Mouse (Mus musculus): Measurements from ENCODE around the gene Nfib. TPM values are rescaled to one million over a fixed set of nuclear protein-coding genes. Genes with fewer than 3 reads are reported as not detected.

The Nfib gene
- polyA plus RNA-seq, 1 experiment from 2014 or later, result 27.3 TPM

GRCm38 (mm10) chr4:82383991-82384731, 321.4 kb downstream of the Nfib start:
- no peak for TF ChIP-seq CTCF (IDR thresholded peaks at IDR 0.05)
- POLR2A ChIA-PET, result no interaction called here
- no peaks in the 10 kb centered on the region for H3K27me3 ChIP-seq
- DNase-seq (ENCODE audit: low read depth, low spot score) (no peak), ATAC-seq (no peak)
- in situ Hi-C loops (cut with MboI; ENCODE audit: low pct_unique_long_range_greater_than_20kb), result no loop called here
- CTCF ChIA-PET, result no interaction called here

- CTCF ChIA-PET, result no interaction called here
- DNase-seq (ENCODE audit: low read depth, low spot score) (no peak), ATAC-seq (no peak)
- in situ Hi-C loops (cut with MboI; ENCODE audit: low pct_unique_long_range_greater_than_20kb), result no loop called here
- POLR2A ChIA-PET, result no interaction called here
- no peak for TF ChIP-seq CTCF (IDR thresholded peaks at IDR 0.05)
- no peaks in the 10 kb centered on the region for H3K27me3 ChIP-seq
Observed at GRCm38 (mm10) chr4:82383346-82383745, 322.2 kb downstream of the Nfib start.

- in situ Hi-C loops (cut with MboI; ENCODE audit: low pct_unique_long_range_greater_than_20kb), result no loop called here
- DNase-seq (ENCODE audit: low read depth, low spot score) (no peak), ATAC-seq (no peak)
- POLR2A ChIA-PET, result interaction anchor here (0.6 to 2.0 kb wide), 2 partner anchors 12 to 230 kb away, joined by 4 to 5 read pairs; no protein-coding TSS in a partner anchor
- H3K27me3 ChIP-seq, result no peaks in the 10 kb centered on the region
- CTCF ChIA-PET, result no interaction called here
- no peak for TF ChIP-seq CTCF (IDR thresholded peaks at IDR 0.05)
Observed at GRCm38 (mm10) chr4:82381786-82382185, 323.8 kb downstream of the Nfib start.

- ChIA-PET CTCF (interaction anchor here (1.1 kb wide), 1 partner anchor 20 kb away, joined by 3 read pairs; no protein-coding TSS in a partner anchor), POLR2A (interaction anchor here (2.0 kb wide), 1 partner anchor 13 kb away, joined by 5 read pairs; no protein-coding TSS in a partner anchor)
- no peaks in the 10 kb centered on the region for H3K27me3 ChIP-seq
- no peak for DNase-seq (ENCODE audit: low read depth, low spot score)
- ATAC-seq, result no peak
- TF ChIP-seq CTCF (IDR thresholded peaks at IDR 0.05), result no peak
- in situ Hi-C loops (cut with MboI; ENCODE audit: low pct_unique_long_range_greater_than_20kb), result no loop called here
Observed at GRCm38 (mm10) chr4:82380578-82380977, 325.0 kb downstream of the Nfib start.

GRCm38 (mm10) chr4:82378050-82378449, 327.5 kb downstream of the Nfib start:
- no peak for TF ChIP-seq CTCF (IDR thresholded peaks at IDR 0.05)
- DNase-seq (ENCODE audit: low read depth, low spot score) (no peak), ATAC-seq (no peak)
- ChIA-PET CTCF (no interaction called here), POLR2A (no interaction called here)
- H3K27me3 ChIP-seq, result no peaks in the 10 kb centered on the region
- in situ Hi-C loops (cut with MboI; ENCODE audit: low pct_unique_long_range_greater_than_20kb), result no loop called here

DNA sequence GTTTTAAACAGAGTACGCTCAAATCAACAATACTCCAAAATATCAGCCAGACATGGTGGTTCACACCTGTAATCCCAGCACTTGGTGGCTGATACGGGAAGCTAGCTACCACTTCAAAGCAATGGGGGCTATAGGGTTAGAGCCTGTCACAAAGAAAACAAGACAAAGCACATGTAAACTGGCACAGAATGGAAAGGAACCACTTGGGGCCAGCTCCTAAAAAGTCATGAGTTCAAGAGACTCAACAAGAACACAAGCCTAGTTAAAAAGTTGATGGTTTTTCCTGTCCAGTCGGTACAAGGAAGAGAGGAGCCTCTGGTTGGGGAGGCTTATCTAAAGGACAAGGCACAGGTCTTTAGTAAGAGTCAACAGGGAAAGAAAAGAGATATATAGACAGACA, 327.9 kb downstream of the Nfib start:
- in situ Hi-C loops (cut with MboI; ENCODE audit: low pct_unique_long_range_greater_than_20kb), result no loop called here
- CTCF ChIA-PET, result no interaction called here
- POLR2A ChIA-PET, result no interaction called here
- no peak for DNase-seq (ENCODE audit: low read depth, low spot score)
- no peak for ATAC-seq
- no peak for TF ChIP-seq CTCF (IDR thresholded peaks at IDR 0.05)
- H3K27me3 ChIP-seq, result no peaks in the 10 kb centered on the region

DNA sequence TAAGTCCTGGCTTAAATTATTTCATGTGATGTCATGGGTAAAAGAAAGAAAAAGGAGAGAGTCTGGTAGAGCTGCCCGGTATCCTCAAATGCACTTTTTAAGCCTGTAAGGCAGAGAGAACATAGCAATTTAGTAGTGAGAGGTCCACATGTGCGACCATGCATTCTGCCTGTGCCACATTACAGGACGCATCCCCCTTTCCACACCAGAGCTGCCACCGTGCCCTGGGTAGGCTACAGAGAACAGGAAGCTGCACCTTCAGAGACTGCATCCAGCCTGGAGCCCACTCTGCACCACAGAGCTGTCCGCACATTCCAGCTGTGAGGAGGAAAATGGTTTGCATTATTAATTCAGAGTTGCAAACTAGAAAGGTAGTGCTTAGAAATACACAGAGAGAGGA, 331.0 kb downstream of the Nfib start:
- no peaks in the 10 kb centered on the region for H3K27me3 ChIP-seq
- in situ Hi-C loops (cut with MboI; ENCODE audit: low pct_unique_long_range_greater_than_20kb), result no loop called here
- ChIA-PET CTCF (no interaction called here), POLR2A (no interaction called here)
- DNase-seq (ENCODE audit: low read depth, low spot score), result no peak
- TF ChIP-seq CTCF (IDR thresholded peaks at IDR 0.05), result no peak
- ATAC-seq, result no peak

DNA sequence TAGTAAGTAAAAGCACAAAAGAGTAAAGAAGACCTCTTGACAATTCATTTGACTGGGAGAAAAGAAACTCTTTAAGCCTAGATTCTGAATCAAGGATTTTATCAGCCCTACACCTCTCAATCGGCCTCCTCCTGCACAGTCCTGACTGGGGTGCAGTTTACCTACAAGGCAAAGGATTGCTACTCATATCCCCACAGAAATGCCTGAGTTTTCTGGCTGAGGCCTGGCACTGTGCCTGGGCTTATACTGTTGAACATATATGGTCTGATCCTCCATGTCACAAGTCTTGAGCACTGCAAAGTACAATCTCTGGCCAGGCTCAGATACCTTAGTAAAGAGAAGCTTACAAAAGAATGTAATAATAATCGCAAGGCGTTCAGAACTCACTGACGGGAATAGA, 333.3 kb downstream of the Nfib start:
- no peak for DNase-seq (ENCODE audit: low read depth, low spot score)
- TF ChIP-seq CTCF (IDR thresholded peaks at IDR 0.05), result no peak
- in situ Hi-C loops (cut with MboI; ENCODE audit: low pct_unique_long_range_greater_than_20kb), result no loop called here
- no peaks in the 10 kb centered on the region for H3K27me3 ChIP-seq
- ATAC-seq, result no peak
- ChIA-PET CTCF (no interaction called here), POLR2A (interaction anchor here (0.7 kb wide), 1 partner anchor 123 kb away, joined by 3 read pairs; no protein-coding TSS in a partner anchor)

DNA sequence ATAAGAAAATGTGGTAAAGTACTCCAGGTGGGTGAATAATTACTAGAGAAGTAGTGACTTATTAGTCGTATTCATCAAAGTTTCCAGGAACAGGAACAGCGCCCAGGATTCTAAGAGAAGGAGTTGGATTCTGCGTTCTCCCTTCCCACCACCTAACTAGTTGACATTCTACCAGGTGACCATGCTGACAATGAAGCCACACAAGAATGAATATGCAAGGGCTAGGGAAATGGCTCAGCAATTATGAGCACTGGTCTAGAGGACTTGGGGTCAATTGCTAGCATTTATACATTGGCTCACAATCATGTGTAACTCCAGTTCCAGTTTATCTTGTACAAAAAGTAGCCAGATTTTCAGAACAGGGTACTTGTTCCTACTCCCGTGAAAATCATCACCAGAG, 334.1 kb downstream of the Nfib start:
- in situ Hi-C loops (cut with MboI; ENCODE audit: low pct_unique_long_range_greater_than_20kb), result no loop called here
- POLR2A ChIA-PET, result no interaction called here
- no peak for TF ChIP-seq CTCF (IDR thresholded peaks at IDR 0.05)
- ATAC-seq (no peak), DNase-seq (ENCODE audit: low read depth, low spot score) (no peak)
- H3K27me3 ChIP-seq, result no peaks in the 10 kb centered on the region
- CTCF ChIA-PET, result no interaction called here

- POLR2A ChIA-PET, result interaction anchor here (0.6 kb wide), 1 partner anchor 18 kb away, joined by 3 read pairs; no protein-coding TSS in a partner anchor
- no peak for ATAC-seq
- CTCF ChIA-PET, result no interaction called here
Observed at GRCm38 (mm10) chr4:82369011-82369776, 336.4 kb downstream of the Nfib start.

DNA sequence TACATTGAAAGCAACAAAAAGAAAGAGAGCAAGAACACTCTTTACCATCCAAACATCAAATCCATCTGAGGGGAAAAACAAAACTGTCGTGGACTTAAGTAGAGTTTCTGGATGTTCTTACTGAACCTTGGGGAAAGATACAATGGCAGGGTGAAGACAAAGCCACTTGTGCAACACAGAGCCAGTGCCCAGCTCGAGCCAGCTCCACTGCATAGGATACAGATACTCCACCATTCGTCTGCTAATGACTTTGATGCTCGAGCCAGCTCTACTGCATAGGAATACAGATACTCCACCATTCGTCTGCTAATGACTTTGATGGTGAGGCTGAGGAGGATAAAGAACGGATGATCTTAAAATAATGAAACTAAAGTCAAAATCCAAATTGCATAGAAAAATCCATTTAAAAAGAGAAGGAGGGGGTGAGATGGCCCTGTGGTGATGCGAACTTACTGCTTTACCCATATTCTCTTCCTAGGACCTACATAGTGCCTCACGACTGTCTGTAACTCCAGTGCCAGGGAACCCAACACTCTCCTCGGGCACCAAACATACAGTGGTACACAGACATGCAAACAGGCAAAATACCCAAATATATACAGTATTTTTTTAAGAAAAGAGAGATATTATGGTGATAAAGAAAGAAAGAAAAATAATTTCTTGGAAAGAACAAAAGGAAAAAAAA, 337.3 kb downstream of the Nfib start:
- in situ Hi-C loops (cut with MboI; ENCODE audit: low pct_unique_long_range_greater_than_20kb), result no loop called here
- CTCF ChIA-PET, result no interaction called here
- ATAC-seq (no peak), DNase-seq (ENCODE audit: low read depth, low spot score) (no peak)
- TF ChIP-seq CTCF (IDR thresholded peaks at IDR 0.05), result no peak
- POLR2A ChIA-PET, result interaction anchor here (0.6 kb wide), 1 partner anchor 19 kb away, joined by 3 read pairs; no protein-coding TSS in a partner anchor
- no peaks in the 10 kb centered on the region for H3K27me3 ChIP-seq

More at GRCm38 (mm10) chr4:82369011-82369776, 336.4 kb downstream of the Nfib start:
- TF ChIP-seq CTCF (IDR thresholded peaks at IDR 0.05), result no peak
- no peaks in the 10 kb centered on the region for H3K27me3 ChIP-seq
- peak; percentile 51 for DNase-seq (ENCODE audit: low read depth, low spot score)
- in situ Hi-C loops (cut with MboI; ENCODE audit: low pct_unique_long_range_greater_than_20kb), result no loop called here

Data from Patski (cell line).